Mouse (Mus musculus) cortical plate, adult 2 months (tissue): ENCODE results near the gene Dpf1. TPM values are rescaled to one million over a fixed set of nuclear protein-coding genes. Genes with fewer than 3 reads are reported as not detected.

Experiments used
- H3K27ac ChIP-seq: fragments of 200-500 bp; 2 replicates; pipeline ENCODE4 v1.5.1; 2012; ENCODE audit warnings: low read length, control low read depth, inconsistent platforms; ENCODE audit not compliant: insufficient read depth
- H3K4me1 ChIP-seq: fragments of 200-500 bp; 2 replicates; pipeline ENCODE4 v1.6.1; 2011; ENCODE audit warnings: low read length; ENCODE audit not compliant: control insufficient read depth, insufficient read depth
- H3K4me3 ChIP-seq: fragments of 200-500 bp; 2 replicates; pipeline ENCODE4 v1.5.1; 2011; ENCODE audit warnings: mild to moderate bottlenecking, low read length, control low read depth; ENCODE audit not compliant: insufficient read depth
- CTCF ChIP-seq: fragments of 200-500 bp; IDR thresholded peaks from 2 replicates; pipeline ENCODE4 v1.5.1; 2011; ENCODE audit warnings: mild to moderate bottlenecking, control low read depth, low read length; ENCODE audit not compliant: insufficient read depth; ENCODE audit errors: extremely low read depth
- POLR2A ChIP-seq: fragments of 200-500 bp; IDR thresholded peaks from 2 replicates; pipeline ENCODE4 v1.6.1; 2011; ENCODE audit warnings: mild to moderate bottlenecking, low read length, control low read depth; ENCODE audit not compliant: insufficient read depth; ENCODE audit errors: extremely low read depth
- polyA plus RNA-seq: library from polyadenylated mRNA; depleted of rRNA; stranded (reverse); fragments of >200 nt; gene quantifications from 2 replicates; pipeline ENCODE4 v1.2.3, GENCODE M21; 2012; rRNA removed

Dpf1 gene
- polyA plus RNA-seq, 1 experiment = 65.1 TPM

- TF ChIP-seq POLR2A = no peak
- TF ChIP-seq CTCF = no peak
- H3K4me3 ChIP-seq = no peak overlapping the region
- no peaks in the 10 kb centered on the region for H3K4me1 ChIP-seq
- no peak overlapping the region for H3K27ac ChIP-seq
Measured at GRCm38 (mm10) chr7:29352246-29352645, 48.5 kb downstream of the Dpf1 start.

GRCm38 (mm10) chr7:29354161-29354560, 50.4 kb downstream of the Dpf1 start:
- H3K4me3 ChIP-seq = no peak overlapping the region
- H3K27ac ChIP-seq = no peak overlapping the region
- no peaks in the 10 kb centered on the region for H3K4me1 ChIP-seq
- TF ChIP-seq POLR2A = no peak
- TF ChIP-seq CTCF = no peak

- Histone ChIP-seq H3K4me1 (no peaks in the 10 kb centered on the region), H3K4me3 (no peak overlapping the region), H3K27ac (no peak overlapping the region)
- no peak for TF ChIP-seq POLR2A
- no peak for TF ChIP-seq CTCF
Measured at GRCm38 (mm10) chr7:29355406-29355805, 51.7 kb downstream of the Dpf1 start.

GRCm38 (mm10) chr7:29361497-29361896, 57.7 kb downstream of the Dpf1 start:
- Histone ChIP-seq H3K4me3 (no peak overlapping the region), H3K4me1 (no peaks in the 10 kb centered on the region), H3K27ac (no peak overlapping the region)
- TF ChIP-seq POLR2A (no peak), CTCF (no peak)

- Histone ChIP-seq H3K4me3 (no peak overlapping the region), H3K27ac (no peak overlapping the region), H3K4me1 (peaks cover 2% of the 10 kb centered on the region)
- TF ChIP-seq CTCF (peak; percentile 82), POLR2A (no peak)
Measured at GRCm38 (mm10) chr7:29364052-29364451, 60.3 kb downstream of the Dpf1 start.

GRCm38 (mm10) chr7:29367166-29368003, 63.6 kb downstream of the Dpf1 start:
- peaks cover 2% of the 10 kb centered on the region for H3K4me1 ChIP-seq
- peak overlapping the region; percentile 73 for H3K27ac ChIP-seq
- no peak overlapping the region for H3K4me3 ChIP-seq
- TF ChIP-seq POLR2A = peak; percentile 63; the same call in 1 of the 2 replicates
- TF ChIP-seq CTCF = no peak

Other genes with a start within 250 kb of the Dpf1 start
- gene Ryr1, start 178.8 kb upstream of the Dpf1 start, polyA plus RNA-seq = 7.2 and 7.7 TPM in 2 replicates
- 1.5 and 1.6 TPM in 2 replicates for gene Rasgrp4, start 169.1 kb upstream of the Dpf1 start, polyA plus RNA-seq
- gene Fam98c, start 147.7 kb upstream of the Dpf1 start, polyA plus RNA-seq = 62.3 and 66.1 TPM in 2 replicates
- gene Ggn, start 133.7 kb upstream of the Dpf1 start, polyA plus RNA-seq = 0.52 and 0.72 TPM in 2 replicates
- gene Spred3, start 133.5 kb upstream of the Dpf1 start, polyA plus RNA-seq = 39.6 and 40.7 TPM in 2 replicates
- 195 and 198 TPM in 2 replicates for gene Psmd8, start 123.2 kb upstream of the Dpf1 start, polyA plus RNA-seq
- 2.3 and 4.2 TPM in 2 replicates for gene Catsperg1, start 89.9 kb upstream of the Dpf1 start, polyA plus RNA-seq
- 3.1 and 3.8 TPM in 2 replicates for gene Kcnk6, start 71.4 kb upstream of the Dpf1 start, polyA plus RNA-seq
- gene Yif1b, start 65.6 kb upstream of the Dpf1 start, polyA plus RNA-seq = 69.1 and 71.7 TPM in 2 replicates
- gene 2200002D01Rik, start 55.5 kb upstream of the Dpf1 start, polyA plus RNA-seq = 0.10 and 0.47 TPM in 2 replicates
- gene Spint2, start 22.0 kb upstream of the Dpf1 start, polyA plus RNA-seq = 25.9 and 27.4 TPM in 2 replicates
- gene Ppp1r14a, start 14.6 kb upstream of the Dpf1 start, polyA plus RNA-seq = 40.8 and 44.7 TPM in 2 replicates
- gene Sipa1l3, start 214.7 kb downstream of the Dpf1 start, polyA plus RNA-seq = 35.4 and 41.9 TPM in 2 replicates